Mouse (Mus musculus): ENCODE data around the gene Smc5.

DNA sequence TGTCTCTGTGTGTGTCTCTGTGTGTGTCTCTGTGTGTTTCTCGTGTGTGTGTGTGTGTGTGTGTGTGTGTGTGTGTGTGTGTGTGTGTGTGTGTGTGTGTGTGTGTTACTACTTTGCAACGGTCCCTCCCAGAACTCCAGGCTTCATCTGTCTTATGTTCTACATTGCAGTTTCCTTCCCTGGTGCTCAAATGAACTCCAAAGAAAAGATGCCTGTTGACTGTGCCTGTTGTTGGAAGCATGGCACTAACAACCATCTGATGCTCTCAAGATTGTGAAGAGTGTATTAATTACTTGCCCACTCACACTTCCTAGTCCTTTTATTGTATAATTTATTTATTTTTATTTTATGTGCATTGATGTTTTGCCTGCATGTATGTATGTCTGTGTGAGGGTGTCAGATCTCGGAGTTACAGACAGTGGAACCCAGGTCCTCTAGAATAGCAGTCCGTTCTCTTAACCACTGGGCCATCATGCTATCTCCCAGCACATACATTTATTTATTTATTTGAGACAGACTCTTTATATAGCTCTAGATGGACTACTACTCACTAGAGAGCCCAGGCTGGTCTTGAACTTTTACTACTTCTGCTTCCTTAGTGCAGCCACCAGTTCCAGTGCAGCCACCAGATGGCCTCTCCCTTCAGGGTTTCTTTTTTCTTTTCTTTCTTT is 492 bp upstream of the Smc5 start:
- TF ChIP-seq POLR2A (IDR thresholded peaks at IDR 0.05; ENCODE audit: low read depth, low read length) (no peak), CTCF (IDR thresholded peaks at IDR 0.05; ENCODE audit: extremely low read depth, insufficient read depth, insufficient read length, insufficient replicate concordance) (no peak)

All from spleen, adult 2 months (tissue).